23 mouse cellular contexts compared by ENCODE assay signal in genomic region chr17:61513433-61513832, GRCm38 (mm10).
DNase-seq lines count a peak whose midpoint lies in the region; ATAC-seq lines count a peak whose summit lies in the region.
"Had no signal": no experiment of that assay in that cellular context is flagged by ENCODE, and none has a peak within 500 bp of the region (broad histone marks: within the 10 kb centered on the region; RNA-seq: fewer than 3 reads in every experiment).

No protein-coding gene starts in this region.

- peak; percentile 46; the same call in 1 of the 2 replicates for ATAC-seq in forebrain, embryonic 11.5 days (replicated peaks; ENCODE audit: low FRiP score)
- peak; percentile 50; the same call in 1 of the 2 replicates for ATAC-seq in midbrain, embryonic 14.5 days (ENCODE audit: low FRiP score, low TSS enrichment)
- peak; percentile 98 for ATAC-seq in forebrain, embryonic 14.5 days
- ATAC-seq: intestine, postnatal 0 days had no signal

- H3K36me3 ChIP-seq in forebrain, embryonic 11.5 days (ENCODE audit: control insufficient read depth, insufficient read depth, low read length): no peaks in the 10 kb centered on the region
- H3K36me3 ChIP-seq in forebrain, embryonic 10.5 days (replicated peaks): no peaks in the 10 kb centered on the region
- H3K36me3 ChIP-seq in midbrain, embryonic 14.5 days (ENCODE audit: control insufficient read depth, insufficient read depth, low read length): no peaks in the 10 kb centered on the region
- no peaks in the 10 kb centered on the region for H3K36me3 ChIP-seq in midbrain, embryonic 10.5 days
- H3K36me3 ChIP-seq in forebrain, embryonic 14.5 days (ENCODE audit: control insufficient read depth, insufficient read depth, low read length): no peaks in the 10 kb centered on the region
- H3K36me3 ChIP-seq: heart, embryonic 10.5 days; hindbrain, embryonic 15.5 days; limb, embryonic 13.5 days; liver, embryonic 13.5 days; lung, embryonic 15.5 days; neural tube, embryonic 13.5 days; stomach, embryonic 15.5 days had no signal

- intact Hi-C loops in left cerebral cortex, postnatal 14 days (cut with DNase I): no loop called here

- no peaks in the 10 kb centered on the region for H3K4me1 ChIP-seq in forebrain, embryonic 11.5 days (replicated peaks; ENCODE audit: control insufficient read depth, insufficient read depth, low read length)
- no peaks in the 10 kb centered on the region for H3K4me1 ChIP-seq in forebrain, embryonic 10.5 days
- H3K4me1 ChIP-seq in midbrain, embryonic 14.5 days (ENCODE audit: control insufficient read depth, insufficient read depth, low read length): no peaks in the 10 kb centered on the region
- no peaks in the 10 kb centered on the region for H3K4me1 ChIP-seq in midbrain, embryonic 10.5 days
- H3K4me1 ChIP-seq in forebrain, embryonic 14.5 days (ENCODE audit: control insufficient read depth, insufficient read depth, low read length): no peaks in the 10 kb centered on the region
- H3K4me1 ChIP-seq: heart, embryonic 10.5 days; hindbrain, embryonic 15.5 days; limb, embryonic 13.5 days; liver, embryonic 13.5 days; lung, embryonic 15.5 days; neural tube, embryonic 13.5 days; stomach, embryonic 15.5 days had no signal

- no peaks in the 10 kb centered on the region for H3K9me3 ChIP-seq in forebrain, embryonic 11.5 days (ENCODE audit: control insufficient read depth, low read length)
- no peaks in the 10 kb centered on the region for H3K9me3 ChIP-seq in forebrain, embryonic 10.5 days
- no peaks in the 10 kb centered on the region for H3K9me3 ChIP-seq in midbrain, embryonic 14.5 days (ENCODE audit: control insufficient read depth, low read length)
- no peaks in the 10 kb centered on the region for H3K9me3 ChIP-seq in midbrain, embryonic 10.5 days (replicated peaks)
- no peaks in the 10 kb centered on the region for H3K9me3 ChIP-seq in forebrain, embryonic 14.5 days (replicated peaks; ENCODE audit: control insufficient read depth, low read length)
- H3K9me3 ChIP-seq: heart, embryonic 10.5 days; hindbrain, embryonic 15.5 days; limb, embryonic 13.5 days; liver, embryonic 13.5 days; lung, embryonic 15.5 days; neural tube, embryonic 13.5 days; stomach, embryonic 15.5 days had no signal

- H3K9ac ChIP-seq in forebrain, embryonic 11.5 days (ENCODE audit: low read length): no peak overlapping the region
- no peak overlapping the region for H3K9ac ChIP-seq in midbrain, embryonic 14.5 days (replicated peaks; ENCODE audit: low read length)
- no peak overlapping the region for H3K9ac ChIP-seq in forebrain, embryonic 14.5 days (ENCODE audit: low read length)
- H3K9ac ChIP-seq: hindbrain, embryonic 15.5 days; limb, embryonic 13.5 days; liver, embryonic 13.5 days; lung, embryonic 15.5 days; neural tube, embryonic 13.5 days; stomach, embryonic 15.5 days had no signal

- H3K27me3 ChIP-seq in forebrain, embryonic 11.5 days (ENCODE audit: control insufficient read depth, insufficient read depth, low read length): no peaks in the 10 kb centered on the region
- H3K27me3 ChIP-seq in forebrain, embryonic 10.5 days (ENCODE audit: poor library complexity, severe bottlenecking): no peaks in the 10 kb centered on the region
- no peaks in the 10 kb centered on the region for H3K27me3 ChIP-seq in midbrain, embryonic 14.5 days (ENCODE audit: control insufficient read depth, insufficient read depth, low read length)
- no peaks in the 10 kb centered on the region for H3K27me3 ChIP-seq in midbrain, embryonic 10.5 days (ENCODE audit: low read depth, poor library complexity, severe bottlenecking)
- no peaks in the 10 kb centered on the region for H3K27me3 ChIP-seq in forebrain, embryonic 14.5 days (replicated peaks; ENCODE audit: control insufficient read depth, insufficient read depth, low read length)
- H3K27me3 ChIP-seq: CH12.LX; hindbrain, embryonic 15.5 days; limb, embryonic 13.5 days; liver, embryonic 13.5 days; lung, embryonic 15.5 days; neural tube, embryonic 13.5 days; stomach, embryonic 15.5 days had no signal

- H3K4me3 ChIP-seq in forebrain, embryonic 11.5 days (ENCODE audit: low read depth, low read length): no peak overlapping the region
- H3K4me3 ChIP-seq in forebrain, embryonic 10.5 days: no peak overlapping the region
- no peak overlapping the region for H3K4me3 ChIP-seq in midbrain, embryonic 14.5 days (replicated peaks; ENCODE audit: low read depth, low read length)
- no peak overlapping the region for H3K4me3 ChIP-seq in midbrain, embryonic 10.5 days
- H3K4me3 ChIP-seq in forebrain, embryonic 14.5 days (ENCODE audit: low read depth, low read length): no peak overlapping the region
- H3K4me3 ChIP-seq: gastrocnemius, adult 2 months; heart, embryonic 10.5 days; hindbrain, embryonic 15.5 days; limb, embryonic 13.5 days; liver, embryonic 13.5 days; lung, embryonic 15.5 days; neural tube, embryonic 13.5 days; stomach, embryonic 15.5 days had no signal

- no peak for DNase-seq in forebrain, embryonic 11.5 days (ENCODE audit: low spot score)
- DNase-seq in forebrain, embryonic 10.5 days (ENCODE audit: extremely low spot score, low spot score): no peak
- DNase-seq in midbrain, embryonic 14.5 days: no peak
- DNase-seq in midbrain, embryonic 10.5 days (ENCODE audit: low spot score): no peak
- peak; percentile 77 for DNase-seq in forebrain, embryonic 14.5 days (ENCODE audit: low spot score)
- DNase-seq in retina, postnatal 1 day: peak; percentile 6
- DNase-seq in left cerebral cortex, postnatal 14 days (ENCODE audit: low spot score in 2 of 2): no peak
- DNase-seq: cerebellum, adult 9-11 months; gastrocnemius, adult 2 months; liver, embryonic 13.5 days; lung, postnatal 4 days; right cerebral cortex, postnatal 25 days; thymus, adult 18-20 months; thymus, postnatal 4 days had no signal

- 62% methylated on average over 4 of the region's 4 CpGs for WGBS in forebrain, embryonic 11.5 days
- 88% methylated on average over 4 of the region's 4 CpGs for WGBS in forebrain, embryonic 10.5 days
- WGBS in midbrain, embryonic 14.5 days: 44% methylated on average over 4 of the region's 4 CpGs
- WGBS in midbrain, embryonic 10.5 days: 93% methylated on average over 4 of the region's 4 CpGs
- WGBS in forebrain, embryonic 14.5 days: 48% methylated on average over 4 of the region's 4 CpGs

- no peak overlapping the region for H3K4me2 ChIP-seq in forebrain, embryonic 11.5 days (ENCODE audit: low read depth, low read length, severe bottlenecking)
- H3K4me2 ChIP-seq in midbrain, embryonic 14.5 days (ENCODE audit: low read length): no peak overlapping the region
- H3K4me2 ChIP-seq in forebrain, embryonic 14.5 days (ENCODE audit: low read length): no peak overlapping the region
- H3K4me2 ChIP-seq: hindbrain, embryonic 15.5 days; limb, embryonic 13.5 days; liver, embryonic 13.5 days; lung, embryonic 15.5 days; neural tube, embryonic 13.5 days; stomach, embryonic 15.5 days had no signal

- H3K27ac ChIP-seq in forebrain, embryonic 11.5 days (ENCODE audit: low read depth, low read length): no peak overlapping the region
- no peak overlapping the region for H3K27ac ChIP-seq in forebrain, embryonic 10.5 days
- H3K27ac ChIP-seq in midbrain, embryonic 14.5 days (replicated peaks; ENCODE audit: low read depth, low read length): no peak overlapping the region
- H3K27ac ChIP-seq in midbrain, embryonic 10.5 days (replicated peaks): no peak overlapping the region
- no peak overlapping the region for H3K27ac ChIP-seq in forebrain, embryonic 14.5 days (ENCODE audit: low read depth, low read length)
- H3K27ac ChIP-seq: gastrocnemius, adult 2 months; heart, embryonic 10.5 days; hindbrain, embryonic 15.5 days; kidney, postnatal 0 days; limb, embryonic 13.5 days; liver, embryonic 13.5 days; lung, embryonic 15.5 days; neural tube, embryonic 13.5 days; stomach, embryonic 15.5 days had no signal

Comparison
In these comparisons a context has a peak if more than half of its experiments do, and no peak if none do; other contexts are left out.
1. DNase-seq: peak in forebrain, embryonic 14.5 days (single experiment) and retina, postnatal 1 day (single experiment); none in forebrain, embryonic 11.5 days (single experiment), forebrain, embryonic 10.5 days (single experiment), midbrain, embryonic 14.5 days (single experiment), midbrain, embryonic 10.5 days (single experiment) and left cerebral cortex, postnatal 14 days (0 of 2).
2. ATAC-seq: peak in every context shown above with its lines; median percentile 98 in forebrain, embryonic 14.5 days; 50 in midbrain, embryonic 14.5 days; 46 in forebrain, embryonic 11.5 days.